Mouse (Mus musculus) heart, adult 2 months (tissue): Measurements from ENCODE around the gene Bend6. TPM values are rescaled to one million over a fixed set of nuclear protein-coding genes. Genes with fewer than 3 reads are reported as not detected.

ENCODE experiments used
- DNase-seq, 2 experiments: peaks; one replicate each; pipeline ENCODE4 v3.0.0; 2021
- H3K27ac ChIP-seq: fragments of 200-600 bp; 2 replicates; pipeline ENCODE4 v1.8.1; 2022
- H3K27me3 ChIP-seq: fragments of 200-500 bp; 2 replicates; pipeline ENCODE4 v1.6.1; 2012; ENCODE audit warnings: mild to moderate bottlenecking, low read length, inconsistent platforms, mixed read lengths; ENCODE audit not compliant: control insufficient read depth, insufficient read depth
- H3K36me3 ChIP-seq: fragments of 200-500 bp; 2 replicates; pipeline ENCODE4 v1.6.1; 2012; ENCODE audit warnings: low read length, inconsistent platforms; ENCODE audit not compliant: control insufficient read depth, insufficient read depth
- H3K4me1 ChIP-seq: fragments of 200-500 bp; 2 replicates; pipeline ENCODE4 v1.6.1; 2011; ENCODE audit warnings: low read length; ENCODE audit not compliant: control insufficient read depth, insufficient read depth
- H3K4me3 ChIP-seq: fragments of 200-600 bp; 2 replicates; pipeline ENCODE4 v1.8.1; 2022
- H3K79me2 ChIP-seq: fragments of 200-500 bp; replicated peaks from 2 replicates; pipeline ENCODE4 v1.6.1; 2012; ENCODE audit warnings: mild to moderate bottlenecking, inconsistent platforms, low read length, moderate library complexity, mixed read lengths; ENCODE audit not compliant: control insufficient read depth, insufficient read depth
- H3K9ac ChIP-seq: fragments of 200-500 bp; 2 replicates; pipeline ENCODE4 v1.6.1; 2012; ENCODE audit warnings: low read depth, mild to moderate bottlenecking, control low read depth, inconsistent platforms, low read length, mixed read lengths
- CTCF ChIP-seq: fragments of 200-600 bp; IDR thresholded peaks from 2 replicates; pipeline ENCODE4 v1.8.1; 2022; ENCODE audit warnings: antibody characterized with exemption, mild to moderate bottlenecking, moderate library complexity
- EP300 ChIP-seq: fragments of 200-500 bp; IDR thresholded peaks from 2 replicates; pipeline ENCODE4 v1.6.1; 2011; ENCODE audit warnings: low read depth, low read length, control low read depth; ENCODE audit not compliant: insufficient read depth
- POLR2A ChIP-seq: fragments of 200-500 bp; IDR thresholded peaks from 2 replicates; pipeline ENCODE4 v1.6.1; 2011; ENCODE audit warnings: mild to moderate bottlenecking, low read depth, low read length, control low read depth; ENCODE audit not compliant: insufficient read depth
- WGBS: fragments of 180-500 bp; shearing (Covaris S2); methylation state at CpG from one replicate; pipeline ENCODE4 v1.1.7; 2018; 5-methylcytosine and 5-hydroxymethylcytosine counted together
- intact Hi-C: fragments of 180-260 bp; cut with DNase I; formaldehyde crosslinking; loops from one replicate; pipeline ENCODE4 v1.15.1; 2025
- polyA plus RNA-seq: library from polyadenylated mRNA; depleted of rRNA; stranded (reverse); fragments of >200 nt; gene quantifications from 2 replicates; pipeline ENCODE4 v1.2.3, GENCODE M21; 2012
- total RNA-seq, 2 experiments: library from RNA; stranded (reverse); gene quantifications; 2 replicates each; pipeline ENCODE4 v1.2.3; 2021

Gene Bend6
- total and polyA plus RNA-seq, 3 experiments, result 0.61 to 3.0 (median 2.1) TPM

DNA sequence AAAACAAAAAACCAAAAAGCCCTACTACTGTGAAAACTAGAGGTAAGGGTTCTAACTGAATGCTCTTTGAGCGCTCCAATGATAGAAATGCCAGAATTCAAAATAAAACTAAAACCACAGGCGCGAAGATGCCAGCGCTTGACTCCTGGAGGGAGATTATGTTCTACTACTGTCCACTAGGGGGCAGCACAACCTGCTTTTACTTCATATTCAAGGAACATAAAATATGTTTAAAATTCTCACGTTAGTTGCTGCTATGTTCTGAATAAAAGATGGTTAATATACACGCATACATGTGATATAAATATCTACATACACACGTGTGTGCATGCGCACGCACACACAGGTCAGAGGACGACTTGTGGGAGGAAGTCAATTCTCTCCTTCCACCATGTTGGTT lies 14.8 kb downstream of the Bend6 start:
- 55% methylated on average over 10 of the region's 10 CpGs for WGBS
- Histone ChIP-seq H3K27me3 (no peaks in the 10 kb centered on the region), H3K36me3 (no peaks in the 10 kb centered on the region), H3K9ac (no peak overlapping the region), H3K79me2 (no peaks in the 10 kb centered on the region), H3K4me1 (no peaks in the 10 kb centered on the region; the same call in 1 of the 2 replicates), H3K27ac (no peak overlapping the region), H3K4me3 (no peak overlapping the region)
- intact Hi-C loops, result loop anchor here (1.0 to 10.0 kb wide), 2 partner anchors 74 to 272 kb away; no protein-coding TSS in a partner anchor
- peak; percentile 30 to 49 for DNase-seq
- TF ChIP-seq POLR2A (no peak), EP300 (no peak), CTCF (peak; percentile 89)

DNA sequence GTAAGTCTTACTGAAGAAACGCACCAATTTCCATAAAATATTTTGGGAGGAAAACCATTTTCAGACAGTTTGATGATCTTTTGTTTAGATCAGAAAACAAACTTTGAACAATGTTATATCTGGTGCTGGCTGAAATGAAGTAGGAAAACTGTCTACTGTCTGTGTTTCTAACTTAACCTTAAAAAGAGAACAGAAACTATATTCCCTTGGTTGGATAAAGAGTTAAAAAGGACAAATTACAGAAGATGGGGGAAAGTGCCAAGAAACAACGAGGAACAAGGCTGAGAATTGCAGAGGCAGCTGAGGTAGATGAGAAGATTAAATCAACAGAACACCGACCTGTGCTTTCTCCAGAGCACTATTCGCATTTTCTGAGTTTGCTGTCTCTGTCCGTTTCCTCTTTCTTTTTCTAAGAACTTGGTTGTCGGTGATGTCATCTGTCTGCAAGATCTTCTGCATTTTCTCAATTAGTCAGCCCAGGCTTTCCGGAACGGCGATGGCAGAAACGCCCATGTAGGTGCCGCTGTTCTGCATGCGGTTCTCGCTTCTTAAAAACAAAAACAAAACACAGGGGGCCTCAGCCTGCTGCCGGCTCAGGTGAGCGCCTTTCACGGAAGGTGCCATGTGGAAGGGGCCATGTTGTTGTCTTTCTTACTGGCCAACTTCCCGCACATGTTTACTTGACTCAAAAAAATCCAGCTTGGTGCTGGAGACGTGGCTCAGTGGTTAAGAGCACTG lies 24.3 kb downstream of the Bend6 start:
- H3K4me3 ChIP-seq, result peak overlapping the region; percentile 37
- 13% methylated on average over 18 of the region's 18 CpGs for WGBS
- peak overlapping the region; percentile 45; the same call in 1 of the 2 replicates for H3K27ac ChIP-seq

DNA sequence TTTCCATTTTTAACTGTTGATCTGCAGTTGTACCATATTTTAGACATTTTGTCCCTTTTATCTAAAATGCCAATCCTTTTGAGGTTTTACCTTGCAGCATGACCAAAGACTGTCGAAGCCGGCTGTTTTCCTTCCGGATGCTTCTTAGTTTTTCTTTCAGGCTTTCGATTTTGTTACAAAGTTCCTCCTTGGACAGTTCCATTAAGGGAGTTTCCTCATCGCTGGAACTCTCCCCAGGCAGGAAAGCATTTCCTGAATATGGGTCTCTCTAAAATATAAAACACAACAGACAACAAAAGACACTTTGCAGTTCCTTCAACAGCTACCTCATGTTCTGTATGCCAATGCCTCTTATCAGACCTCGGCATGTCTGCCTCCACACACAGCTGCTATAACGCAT lies 29.4 kb downstream of the Bend6 start:
- Histone ChIP-seq H3K27me3 (no peaks in the 10 kb centered on the region), H3K9ac (no peak overlapping the region), H3K79me2 (no peaks in the 10 kb centered on the region), H3K27ac (peak overlapping the region; percentile 44), H3K4me3 (no peak overlapping the region), H3K36me3 (no peaks in the 10 kb centered on the region), H3K4me1 (no peaks in the 10 kb centered on the region; the same call in 1 of the 2 replicates)
- intact Hi-C loops, result no loop called here
- no peak for TF ChIP-seq EP300
- no peak for TF ChIP-seq CTCF
- TF ChIP-seq POLR2A, result no peak
- DNase-seq, result peak in 1 of 2 experiments; percentile 23
- 35% methylated on average over 7 of the region's 7 CpGs for WGBS

More for the DNA sequence above, 24.3 kb downstream of the Bend6 start:
- no peaks in the 10 kb centered on the region for H3K27me3 ChIP-seq
- H3K9ac ChIP-seq, result no peak overlapping the region
- H3K79me2 ChIP-seq, result no peaks in the 10 kb centered on the region
- DNase-seq, result peak; percentile 50 to 66
- H3K36me3 ChIP-seq, result no peaks in the 10 kb centered on the region
- intact Hi-C loops, result loop anchor here (5.0 kb wide), 1 partner anchor 71 kb away; the partner anchor contains the start of gene Zfp451
- TF ChIP-seq POLR2A, result no peak
- TF ChIP-seq EP300, result no peak
- peak; percentile 55 for TF ChIP-seq CTCF
- no peaks in the 10 kb centered on the region; the same call in 1 of the 2 replicates for H3K4me1 ChIP-seq

DNA sequence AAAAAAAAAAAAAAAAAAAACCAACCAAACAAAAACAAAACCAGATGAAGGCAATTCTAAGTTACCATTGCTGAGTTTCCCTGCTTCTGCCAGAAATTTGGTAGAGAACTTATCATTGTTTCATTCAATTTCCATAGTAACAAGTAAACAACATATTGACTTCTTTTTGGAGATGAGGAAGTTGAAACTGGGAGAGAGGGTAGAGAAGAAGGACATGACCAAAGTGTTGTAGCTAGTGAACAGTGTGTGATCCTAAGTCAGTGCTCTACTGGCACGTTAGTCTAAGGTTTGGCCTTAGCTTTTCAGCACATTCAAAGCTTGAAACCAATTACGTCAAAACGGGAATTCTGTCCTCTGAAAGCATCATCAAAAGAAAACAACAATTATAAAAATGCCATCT lies 31.2 kb downstream of the Bend6 start:
- Histone ChIP-seq H3K79me2 (no peaks in the 10 kb centered on the region), H3K4me3 (no peak overlapping the region), H3K36me3 (no peaks in the 10 kb centered on the region), H3K9ac (no peak overlapping the region), H3K4me1 (no peaks in the 10 kb centered on the region; the same call in 1 of the 2 replicates), H3K27ac (no peak overlapping the region), H3K27me3 (no peaks in the 10 kb centered on the region)
- WGBS, result 73% methylated on average over 3 of the region's 3 CpGs
- TF ChIP-seq CTCF, result no peak
- TF ChIP-seq POLR2A, result no peak
- TF ChIP-seq EP300, result no peak
- intact Hi-C loops, result no loop called here
- DNase-seq, result no peak

DNA sequence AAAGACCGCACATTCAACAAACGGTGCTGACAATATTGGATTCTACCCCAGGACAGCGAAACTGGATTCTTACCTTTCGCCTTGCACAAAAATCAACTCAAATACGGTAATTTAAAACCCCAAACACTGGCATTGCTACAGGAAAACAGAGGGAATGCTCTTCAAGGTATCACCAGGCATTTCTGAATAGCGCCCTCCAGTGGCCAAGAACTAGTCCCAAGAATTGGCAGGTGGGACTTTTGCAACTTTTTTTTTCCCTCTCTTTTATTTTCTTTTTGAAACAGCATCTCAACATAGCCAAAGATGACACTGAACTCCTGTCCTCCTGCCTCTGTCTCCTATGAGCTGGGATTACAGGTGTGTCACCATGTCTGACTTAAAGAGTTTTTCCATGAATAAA lies 31.9 kb downstream of the Bend6 start:
- H3K4me1 ChIP-seq, result no peaks in the 10 kb centered on the region; the same call in 1 of the 2 replicates
- no peaks in the 10 kb centered on the region for H3K27me3 ChIP-seq
- H3K79me2 ChIP-seq, result no peaks in the 10 kb centered on the region
- no peak overlapping the region for H3K4me3 ChIP-seq
- WGBS, result 57% methylated on average over 6 of the region's 6 CpGs
- no peaks in the 10 kb centered on the region for H3K36me3 ChIP-seq
- H3K27ac ChIP-seq, result no peak overlapping the region
- no peak for TF ChIP-seq EP300
- TF ChIP-seq POLR2A, result no peak
- TF ChIP-seq CTCF, result peak; percentile 50
- DNase-seq, result no peak
- intact Hi-C loops, result no loop called here
- no peak overlapping the region for H3K9ac ChIP-seq

DNA sequence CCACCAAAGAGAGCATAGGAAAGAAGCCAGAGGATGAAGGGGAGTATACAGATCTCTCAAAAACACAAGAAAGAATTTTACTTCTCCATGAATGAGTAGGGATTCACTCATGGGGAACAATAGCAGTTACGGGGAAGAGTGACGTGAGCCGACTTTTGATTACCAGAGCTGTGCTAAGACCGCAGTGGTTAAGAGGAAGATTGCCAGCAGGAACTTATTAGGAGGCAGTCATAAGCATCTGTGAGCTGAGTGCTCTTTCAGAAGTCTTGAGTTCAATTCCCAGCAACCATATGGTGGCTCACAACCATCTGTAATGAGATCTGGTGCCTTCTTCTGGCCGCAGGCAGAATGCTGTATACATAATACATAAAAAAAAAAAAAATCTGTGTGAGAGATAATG lies 34.1 kb downstream of the Bend6 start:
- H3K4me1 ChIP-seq, result no peaks in the 10 kb centered on the region; the same call in 1 of the 2 replicates
- H3K27me3 ChIP-seq, result no peaks in the 10 kb centered on the region
- H3K9ac ChIP-seq, result no peak overlapping the region
- no peak for DNase-seq
- H3K4me3 ChIP-seq, result no peak overlapping the region
- TF ChIP-seq POLR2A (no peak), CTCF (no peak), EP300 (no peak)
- H3K36me3 ChIP-seq, result no peaks in the 10 kb centered on the region
- intact Hi-C loops, result no loop called here
- H3K27ac ChIP-seq, result no peak overlapping the region
- 86% methylated on average over 5 of the region's 5 CpGs for WGBS
- H3K79me2 ChIP-seq, result no peaks in the 10 kb centered on the region
